Mouse (Mus musculus) kidney, embryonic 16.5 days (tissue): ENCODE measurements around the gene Tsga10. TPM values are rescaled to one million over a fixed set of nuclear protein-coding genes. Genes with fewer than 3 reads are reported as not detected.

Experiments used
- ATAC-seq: fragments of 200-750 bp; cut with Nextera tagmentation; 2 replicates; pipeline ENCODE4 v1.8.0; 2017; ENCODE audit warnings: moderate TSS enrichment; ENCODE audit not compliant: low FRiP score, low TSS enrichment
- H3K27ac ChIP-seq: fragments of 300-500 bp; sonication (generic); 2 replicates; pipeline ENCODE4 v1.5.1; 2014; ENCODE audit warnings: low read length
- H3K27me3 ChIP-seq: fragments of 300-500 bp; sonication (generic); 2 replicates; pipeline ENCODE4 v1.6.1; 2014; ENCODE audit warnings: low read length, control low read depth, mixed read lengths; ENCODE audit not compliant: insufficient read depth
- H3K36me3 ChIP-seq: fragments of 300-500 bp; sonication (generic); 2 replicates; pipeline ENCODE4 v1.6.1; 2014; ENCODE audit warnings: low read length, control low read depth, mixed read lengths; ENCODE audit not compliant: insufficient read depth
- H3K4me1 ChIP-seq: fragments of 300-500 bp; sonication (generic); 2 replicates; pipeline ENCODE4 v1.6.1; 2014; ENCODE audit warnings: low read length, control low read depth, mixed read lengths; ENCODE audit not compliant: insufficient read depth
- H3K4me2 ChIP-seq: fragments of 300-500 bp; sonication (generic); replicated peaks from 2 replicates; pipeline ENCODE4 v1.6.1; 2014; ENCODE audit warnings: low read depth, low read length
- H3K4me3 ChIP-seq: fragments of 300-500 bp; sonication (generic); 2 replicates; pipeline ENCODE4 v1.5.1; 2014; ENCODE audit warnings: mild to moderate bottlenecking, low read length
- H3K9ac ChIP-seq: fragments of 300-500 bp; sonication (generic); replicated peaks from 2 replicates; pipeline ENCODE4 v1.6.1; 2014; ENCODE audit warnings: low read length
- H3K9me3 ChIP-seq: fragments of 300-500 bp; sonication (generic); 2 replicates; pipeline ENCODE4 v1.6.1; 2016; ENCODE audit warnings: low read length, control low read depth
- WGBS: fragments of 180-500 bp; shearing (Covaris S2); extraction: QIAGEN DNeasy Blood & Tissue Kit; methylation state at CpG from one replicate; pipeline ENCODE4 v1.1.7; 2014; 5-methylcytosine and 5-hydroxymethylcytosine counted together
- polyA plus RNA-seq: library from polyadenylated mRNA; unstranded; fragments of >200 nt; fragmentation: Nextera tagmentation; extraction: Ambion mirVana; gene quantifications from 2 replicates; pipeline ENCODE4 v1.2.1, GENCODE M21; 2015

The Tsga10 gene
- polyA plus RNA-seq, 1 experiment from 2014 or later = 6.9 TPM

- WGBS = 84% methylated on average over 9 of the region's 9 CpGs
- Histone ChIP-seq H3K4me2 (no peak overlapping the region), H3K27me3 (no peaks in the 10 kb centered on the region), H3K27ac (no peak overlapping the region), H3K4me3 (no peak overlapping the region), H3K9ac (no peak overlapping the region), H3K4me1 (no peaks in the 10 kb centered on the region), H3K36me3 (no peaks in the 10 kb centered on the region), H3K9me3 (no peaks in the 10 kb centered on the region)
- ATAC-seq = no peak
Measured at GRCm38 (mm10) chr1:37744650-37745259, 121.5 kb downstream of the Tsga10 start.

DNA sequence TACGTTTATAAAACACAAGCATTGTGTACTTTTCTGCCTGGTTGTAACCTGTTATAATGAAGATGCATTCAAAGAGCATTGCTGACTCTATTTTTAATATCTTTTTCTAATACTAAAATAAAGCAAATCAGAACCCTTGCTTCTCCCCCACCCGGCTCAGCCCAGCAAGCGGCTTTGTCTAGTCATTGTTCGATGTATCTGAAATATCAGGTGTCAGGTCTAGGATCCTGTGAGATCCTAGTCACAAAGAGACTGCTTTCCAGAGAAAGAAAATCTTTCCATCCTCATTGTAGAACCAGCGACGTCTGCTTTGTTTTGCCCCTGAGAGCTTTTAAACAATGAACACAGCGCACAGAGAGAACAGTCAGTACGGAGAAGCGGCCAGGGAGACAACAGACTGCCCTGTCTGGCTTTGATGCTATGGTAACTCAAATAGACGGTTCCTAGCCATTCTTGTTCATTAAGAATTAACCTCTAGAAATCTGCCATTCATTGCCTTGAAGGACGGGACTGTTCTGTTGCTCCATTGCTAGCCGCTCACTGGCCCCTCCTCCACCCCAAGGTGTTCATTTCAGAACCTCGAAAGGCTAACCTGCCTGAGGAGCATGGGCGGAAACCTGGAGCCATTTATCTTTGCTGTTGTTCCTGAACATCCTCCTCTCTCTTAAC is 123.5 kb downstream of the Tsga10 start:
- Histone ChIP-seq H3K9ac (no peak overlapping the region), H3K27ac (no peak overlapping the region), H3K9me3 (no peaks in the 10 kb centered on the region), H3K4me1 (no peaks in the 10 kb centered on the region), H3K27me3 (no peaks in the 10 kb centered on the region), H3K4me3 (no peak overlapping the region), H3K4me2 (no peak overlapping the region), H3K36me3 (no peaks in the 10 kb centered on the region)
- WGBS = 65% methylated on average over 14 of the region's 14 CpGs
- ATAC-seq = no peak

- H3K4me1 ChIP-seq = no peaks in the 10 kb centered on the region
- H3K9ac ChIP-seq = no peak overlapping the region
- no peaks in the 10 kb centered on the region for H3K36me3 ChIP-seq
- no peak overlapping the region for H3K4me3 ChIP-seq
- H3K27me3 ChIP-seq = no peaks in the 10 kb centered on the region
- WGBS = 89% methylated on average over 11 of the region's 11 CpGs
- no peak overlapping the region for H3K27ac ChIP-seq
- H3K9me3 ChIP-seq = no peaks in the 10 kb centered on the region
- no peak overlapping the region for H3K4me2 ChIP-seq
- no peak for ATAC-seq
Measured at GRCm38 (mm10) chr1:37742126-37742525, 124.1 kb downstream of the Tsga10 start.

GRCm38 (mm10) chr1:37740161-37740802 is 125.9 kb downstream of the Tsga10 start:
- Histone ChIP-seq H3K4me1 (no peaks in the 10 kb centered on the region), H3K27ac (no peak overlapping the region), H3K9me3 (no peaks in the 10 kb centered on the region), H3K4me2 (no peak overlapping the region), H3K36me3 (no peaks in the 10 kb centered on the region), H3K27me3 (no peaks in the 10 kb centered on the region), H3K9ac (no peak overlapping the region), H3K4me3 (no peak overlapping the region)
- WGBS = 59% methylated on average over 8 of the region's 8 CpGs
- no peak for ATAC-seq

GRCm38 (mm10) chr1:37738895-37739294 is 127.3 kb downstream of the Tsga10 start:
- Histone ChIP-seq H3K9ac (no peak overlapping the region), H3K9me3 (no peaks in the 10 kb centered on the region), H3K36me3 (no peaks in the 10 kb centered on the region), H3K27me3 (no peaks in the 10 kb centered on the region), H3K4me1 (no peaks in the 10 kb centered on the region), H3K4me2 (no peak overlapping the region), H3K4me3 (no peak overlapping the region), H3K27ac (no peak overlapping the region)
- no peak for ATAC-seq
- 65% methylated on average over 2 of the region's 2 CpGs for WGBS

DNA sequence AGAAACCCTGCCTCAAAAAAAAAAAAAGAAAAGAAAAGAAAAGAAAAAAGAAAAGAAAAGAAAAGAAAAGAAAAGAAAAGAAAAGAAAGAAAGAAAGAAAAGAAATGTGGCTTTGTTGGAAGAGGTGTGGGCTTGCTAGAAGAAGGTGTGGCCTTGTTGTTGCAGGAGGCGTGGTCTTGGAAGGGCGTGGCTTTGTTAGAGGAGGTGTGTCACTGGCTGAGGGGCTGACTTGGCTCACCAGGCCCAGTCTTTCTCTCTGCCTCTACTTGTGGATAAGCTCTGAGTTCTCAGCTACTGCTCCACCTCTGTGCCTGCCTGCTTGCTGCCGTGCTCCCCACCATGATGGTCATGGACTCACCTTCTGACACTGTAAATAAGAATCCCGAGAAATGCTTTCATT is 129.2 kb downstream of the Tsga10 start:
- Histone ChIP-seq H3K27me3 (no peaks in the 10 kb centered on the region), H3K9ac (no peak overlapping the region), H3K4me2 (no peak overlapping the region), H3K36me3 (no peaks in the 10 kb centered on the region), H3K4me3 (no peak overlapping the region), H3K4me1 (no peaks in the 10 kb centered on the region), H3K27ac (no peak overlapping the region), H3K9me3 (no peaks in the 10 kb centered on the region)
- 70% methylated on average over 4 of the region's 4 CpGs for WGBS
- no peak for ATAC-seq

GRCm38 (mm10) chr1:37735932-37736331 is 130.3 kb downstream of the Tsga10 start:
- 91% methylated on average over 5 of the region's 5 CpGs for WGBS
- no peaks in the 10 kb centered on the region for H3K36me3 ChIP-seq
- no peak overlapping the region for H3K4me3 ChIP-seq
- no peak overlapping the region for H3K4me2 ChIP-seq
- H3K4me1 ChIP-seq = no peaks in the 10 kb centered on the region
- no peak overlapping the region for H3K27ac ChIP-seq
- no peaks in the 10 kb centered on the region for H3K9me3 ChIP-seq
- no peak overlapping the region for H3K9ac ChIP-seq
- no peaks in the 10 kb centered on the region for H3K27me3 ChIP-seq
- ATAC-seq = no peak

- no peak overlapping the region for H3K9ac ChIP-seq
- H3K27me3 ChIP-seq = no peaks in the 10 kb centered on the region
- H3K36me3 ChIP-seq = no peaks in the 10 kb centered on the region
- no peak overlapping the region for H3K4me3 ChIP-seq
- WGBS = 57% methylated on average over 7 of the region's 7 CpGs
- no peaks in the 10 kb centered on the region for H3K4me1 ChIP-seq
- H3K4me2 ChIP-seq = no peak overlapping the region
- ATAC-seq = no peak
- no peak overlapping the region for H3K27ac ChIP-seq
- H3K9me3 ChIP-seq = no peaks in the 10 kb centered on the region
Measured at GRCm38 (mm10) chr1:37734841-37735240, 131.4 kb downstream of the Tsga10 start.

- H3K36me3 ChIP-seq = no peaks in the 10 kb centered on the region
- H3K9ac ChIP-seq = no peak overlapping the region
- no peak for ATAC-seq
- H3K9me3 ChIP-seq = no peaks in the 10 kb centered on the region
- H3K27me3 ChIP-seq = no peaks in the 10 kb centered on the region
- no peak overlapping the region for H3K4me3 ChIP-seq
- no peak overlapping the region for H3K4me2 ChIP-seq
- 92% methylated on average over 8 of the region's 8 CpGs for WGBS
- no peak overlapping the region for H3K27ac ChIP-seq
- H3K4me1 ChIP-seq = no peaks in the 10 kb centered on the region
Measured at GRCm38 (mm10) chr1:37729353-37729752, 136.9 kb downstream of the Tsga10 start.

DNA sequence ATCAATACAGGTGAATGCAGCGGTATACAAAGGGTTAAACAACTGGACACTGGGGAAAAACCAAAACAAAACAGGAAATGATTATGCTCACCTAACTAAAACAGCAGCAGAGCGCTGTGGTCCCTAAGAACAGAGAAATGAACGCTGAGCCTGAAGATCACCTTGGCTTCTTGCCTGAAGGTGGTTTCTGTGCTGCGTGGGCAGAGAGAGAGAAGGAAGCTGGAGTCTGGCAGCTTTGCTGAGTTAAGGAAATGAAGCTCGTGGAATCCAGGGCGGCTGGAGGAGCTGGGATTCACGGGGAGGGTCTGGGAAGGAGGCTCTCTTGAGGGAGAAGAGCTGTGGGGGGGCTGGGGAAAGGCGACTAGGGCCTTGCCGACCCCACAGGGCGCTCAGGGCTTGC is 138.2 kb downstream of the Tsga10 start:
- Histone ChIP-seq H3K9me3 (no peaks in the 10 kb centered on the region), H3K9ac (no peak overlapping the region), H3K4me2 (no peak overlapping the region), H3K27me3 (no peaks in the 10 kb centered on the region), H3K27ac (no peak overlapping the region), H3K36me3 (no peaks in the 10 kb centered on the region), H3K4me1 (no peaks in the 10 kb centered on the region), H3K4me3 (no peak overlapping the region)
- WGBS = 61% methylated on average over 10 of the region's 10 CpGs
- no peak for ATAC-seq
